Mouse (Mus musculus) G1E (cell line): ENCODE measurements at regions not wholly inside any gene's neighbourhood (a gene's known extent, or its start where the extent isn't known, plus 50 kb on each side); places are given as distances from the start of the nearest gene placed in this dataset.

Experiments used
- CTCF ChIP-seq: IDR thresholded peaks from 2 replicates; pipeline ENCODE4 v1.5.1; 2012; ENCODE audit warnings: low read depth, low read length, inconsistent platforms, mixed read lengths
- GATA1 ChIP-seq: IDR thresholded peaks from 2 replicates; pipeline ENCODE4 v1.6.1; 2012; ENCODE audit warnings: borderline replicate concordance, low read length, inconsistent platforms, mixed read lengths
- GATA2 ChIP-seq: IDR thresholded peaks from 2 replicates; pipeline ENCODE4 v1.6.1; 2012; ENCODE audit warnings: low read depth, low read length, inconsistent platforms, borderline replicate concordance

DNA sequence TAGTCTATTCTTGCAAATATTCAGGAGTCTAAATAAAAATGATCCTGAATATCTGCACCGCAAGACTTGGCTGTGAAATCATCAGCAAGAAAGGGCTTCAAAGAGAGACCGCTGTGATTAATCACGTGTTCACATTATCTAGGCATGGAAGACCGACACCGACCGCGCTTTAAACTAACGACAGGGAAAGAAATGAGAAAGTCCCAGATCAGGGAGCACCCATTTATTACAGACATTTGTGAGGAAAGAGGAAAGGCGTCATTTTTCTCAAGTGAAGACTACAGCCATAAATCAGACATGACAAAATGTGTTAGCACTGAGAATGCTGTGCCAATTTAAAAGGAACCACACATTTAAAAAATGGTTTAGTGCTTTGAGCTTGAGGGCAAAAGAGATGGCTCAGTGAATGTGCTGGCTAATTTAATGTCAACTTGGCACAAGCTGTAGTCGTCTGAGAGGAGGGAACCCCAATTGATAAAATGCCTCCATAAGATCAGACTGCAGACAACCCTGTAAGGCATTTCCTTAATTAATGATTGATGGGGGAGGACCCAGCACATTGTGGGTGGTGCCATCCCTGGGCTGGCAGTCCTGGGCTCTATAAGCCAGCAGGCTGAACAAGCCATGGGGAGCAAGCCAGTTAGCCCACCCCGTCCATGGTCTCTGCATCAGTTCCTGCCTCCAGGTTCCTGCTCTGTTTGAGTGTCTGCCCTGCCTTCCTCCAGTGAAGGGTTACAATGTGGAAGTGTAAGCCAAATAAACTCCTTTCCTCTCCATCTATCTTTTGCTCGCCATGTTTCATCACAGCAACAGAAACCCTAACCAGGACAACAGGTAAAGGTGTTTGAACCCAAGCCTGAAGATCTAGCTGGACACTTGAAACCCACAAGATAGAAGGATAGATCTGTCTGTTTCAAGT lies 81.5 kb upstream of the Gm47985 start:
- no peak for TF ChIP-seq CTCF
- no peak for TF ChIP-seq GATA1
- TF ChIP-seq GATA2: no peak
